Mouse (Mus musculus) midbrain, embryonic 13.5 days (tissue): Measurements from ENCODE around the gene Zdhhc4. TPM values are rescaled to one million over a fixed set of nuclear protein-coding genes. Genes with fewer than 3 reads are reported as not detected.
A peak's percentile ranks its signal among the peaks of the same experiment; 100 is the strongest.

Experiments used
- ATAC-seq: fragments of 200-750 bp; cut with Nextera tagmentation; 2 replicates; pipeline ENCODE4 v1.8.0; 2017; ENCODE audit warnings: mild to moderate bottlenecking, moderate TSS enrichment, moderate library complexity
- H3K27ac ChIP-seq: fragments of 300-500 bp; sonication (generic); 2 replicates; pipeline ENCODE4 v1.5.1; 2015; ENCODE audit warnings: inconsistent platforms, mild to moderate bottlenecking, moderate library complexity
- H3K27me3 ChIP-seq: fragments of 300-500 bp; sonication (generic); 2 replicates; pipeline ENCODE4 v1.6.1; 2015; ENCODE audit warnings: mild to moderate bottlenecking, inconsistent platforms
- H3K36me3 ChIP-seq: fragments of 300-500 bp; sonication (generic); 2 replicates; pipeline ENCODE4 v1.6.1; 2015; ENCODE audit warnings: mild to moderate bottlenecking, inconsistent platforms
- H3K4me1 ChIP-seq: fragments of 300-500 bp; sonication (generic); replicated peaks from 2 replicates; pipeline ENCODE4 v1.6.1; 2015; ENCODE audit warnings: inconsistent platforms
- H3K4me2 ChIP-seq: fragments of 300-500 bp; sonication (generic); replicated peaks from 2 replicates; pipeline ENCODE4 v1.6.1; 2015; ENCODE audit warnings: moderate library complexity, mild to moderate bottlenecking, inconsistent platforms
- H3K4me3 ChIP-seq: fragments of 300-500 bp; sonication (generic); replicated peaks from 2 replicates; pipeline ENCODE4 v1.5.1; 2015; ENCODE audit warnings: mild to moderate bottlenecking, inconsistent platforms
- H3K9ac ChIP-seq: fragments of 300-500 bp; sonication (generic); replicated peaks from 2 replicates; pipeline ENCODE4 v1.6.1; 2015; ENCODE audit warnings: mild to moderate bottlenecking, inconsistent platforms
- H3K9me3 ChIP-seq: fragments of 300-500 bp; sonication (generic); 2 replicates; pipeline ENCODE4 v1.6.1; 2016; ENCODE audit warnings: mild to moderate bottlenecking, inconsistent platforms
- WGBS: fragments of 180-500 bp; shearing (Covaris S2); methylation state at CpG from one replicate; pipeline ENCODE4 v1.1.7; 2015; 5-methylcytosine and 5-hydroxymethylcytosine counted together
- polyA plus RNA-seq: library from polyadenylated mRNA; unstranded; fragments of >200 nt; fragmentation: Nextera tagmentation; extraction: Ambion mirVana; gene quantifications from 2 replicates; pipeline ENCODE4 v1.2.1, GENCODE M21; 2015

The Zdhhc4 gene
- polyA plus RNA-seq, 1 experiment from 2014 or later, result 77.1 TPM

DNA sequence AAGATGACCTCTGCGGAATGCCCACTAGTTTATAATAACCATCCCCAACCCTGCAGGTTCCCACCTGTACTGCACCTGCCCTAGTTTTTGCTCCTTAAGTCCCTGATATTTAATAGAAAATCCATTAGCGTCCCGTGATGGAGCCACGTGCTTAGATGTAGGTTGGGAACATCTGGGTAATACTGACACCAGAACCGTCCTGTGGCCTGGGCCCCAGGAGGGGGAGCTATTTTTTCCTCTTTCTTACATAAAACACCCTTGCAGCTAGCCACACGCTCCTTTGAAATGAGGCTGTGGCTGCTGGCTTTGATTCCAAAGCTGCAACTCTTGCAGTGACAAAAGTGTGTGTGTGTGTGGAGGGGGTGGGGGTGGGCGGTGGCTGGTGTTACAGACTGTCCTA lies 30.2 kb upstream of the Zdhhc4 start:
- H3K4me1 ChIP-seq, result peaks cover 16% of the 10 kb centered on the region
- no peaks in the 10 kb centered on the region for H3K9me3 ChIP-seq
- no peak overlapping the region for H3K27ac ChIP-seq
- H3K27me3 ChIP-seq, result peaks cover 23% of the 10 kb centered on the region
- WGBS, result 37% methylated on average over 7 of the region's 7 CpGs
- H3K9ac ChIP-seq, result no peak overlapping the region
- ATAC-seq, result no peak
- H3K4me2 ChIP-seq, result no peak overlapping the region
- no peaks in the 10 kb centered on the region for H3K36me3 ChIP-seq
- H3K4me3 ChIP-seq, result no peak overlapping the region

DNA sequence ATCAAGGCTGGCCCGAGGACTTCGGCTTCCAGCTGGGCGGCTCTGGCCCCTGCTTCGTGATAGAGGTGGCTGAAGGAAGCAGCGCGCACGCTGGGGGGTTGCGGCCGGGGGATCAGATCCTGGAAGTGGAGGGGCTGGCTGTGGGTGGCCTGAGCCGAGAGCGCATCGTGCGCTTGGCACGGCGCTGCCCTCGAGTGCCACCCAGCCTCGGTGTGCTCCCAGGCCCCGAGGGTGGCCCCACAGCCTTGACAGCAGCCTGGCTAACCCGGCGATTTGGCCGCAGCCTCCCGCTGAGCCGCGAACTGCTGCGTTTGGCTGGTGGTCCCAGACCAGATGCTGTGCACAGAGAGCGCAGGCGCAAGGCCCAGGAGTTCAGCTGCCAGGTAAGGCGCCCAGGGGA lies 28.5 kb upstream of the Zdhhc4 start:
- peaks cover 23% of the 10 kb centered on the region for H3K27me3 ChIP-seq
- H3K36me3 ChIP-seq, result no peaks in the 10 kb centered on the region
- H3K27ac ChIP-seq, result no peak overlapping the region
- H3K4me1 ChIP-seq, result peaks cover 6% of the 10 kb centered on the region
- H3K9me3 ChIP-seq, result 0 out of 2 replicates have a peak, but pooled peaks cover 4% of the 10 kb centered on the region
- H3K9ac ChIP-seq, result 0 out of 2 replicates have a peak overlapping the region, but pooled peaks have one; percentile 39
- 7% methylated on average over 27 of the region's 28 CpGs for WGBS
- H3K4me2 ChIP-seq, result peak overlapping the region; percentile 47
- peak overlapping the region; percentile 24 for H3K4me3 ChIP-seq
- peak; percentile 11; the same call in 1 of the 2 replicates for ATAC-seq

DNA sequence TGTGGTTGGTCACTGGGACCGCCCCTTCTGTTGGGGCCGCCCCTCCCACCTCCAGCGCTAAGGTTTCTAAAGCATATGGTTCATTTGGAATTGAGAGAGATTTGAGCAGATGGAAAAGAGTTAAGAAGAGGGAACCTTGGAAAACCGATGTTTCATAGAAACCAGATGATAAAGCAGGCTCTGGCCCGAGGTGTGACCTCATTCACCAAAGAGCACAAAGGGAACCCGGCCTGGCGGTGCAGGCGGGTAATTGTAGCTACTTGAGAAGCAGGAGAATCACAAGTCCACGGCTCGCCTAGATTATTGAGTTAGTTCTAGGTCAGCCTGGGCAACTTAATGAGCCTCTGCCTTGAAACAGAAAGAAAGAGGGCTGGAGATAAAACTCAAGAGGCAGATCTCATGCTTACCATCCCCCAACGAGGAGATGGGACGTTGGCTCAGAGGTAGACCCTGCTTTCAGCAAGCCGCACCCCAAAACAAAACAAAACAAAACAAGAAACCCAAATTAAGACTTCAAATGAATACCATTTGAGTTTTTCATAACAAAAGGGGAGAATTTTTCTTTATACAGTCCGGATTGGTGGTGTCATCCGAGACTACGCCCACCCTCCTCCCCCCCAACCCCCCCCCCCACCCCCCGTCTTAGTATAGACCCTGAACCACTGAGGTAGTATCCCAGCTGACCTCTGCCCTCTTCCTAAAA lies 27.8 kb upstream of the Zdhhc4 start, which contains the start of gene Grid2ip:
Gene Grid2ip, plus strand, starts transcription at position 653 of the 703 bp plus-strand sequence.
- peak within 1 kb of the TSS; percentile 47 for H3K4me2 ChIP-seq
- peaks cover 6% of the 10 kb centered on the region for H3K4me1 ChIP-seq
- 13% methylated on average over 17 of the region's 17 CpGs for WGBS
- H3K4me3 ChIP-seq, result peak within 1 kb of the TSS; percentile 24
- ATAC-seq, result no peak
- peaks cover 20% of the 10 kb centered on the region for H3K27me3 ChIP-seq
- no peak within 1 kb of the TSS for H3K27ac ChIP-seq
- H3K9me3 ChIP-seq, result 0 out of 2 replicates have a peak, but pooled peaks cover 8% of the 10 kb centered on the region
- H3K36me3 ChIP-seq, result no peaks in the 10 kb centered on the region
- 0 out of 2 replicates have a peak within 1 kb of the TSS, but pooled peaks have one; percentile 39 for H3K9ac ChIP-seq

DNA sequence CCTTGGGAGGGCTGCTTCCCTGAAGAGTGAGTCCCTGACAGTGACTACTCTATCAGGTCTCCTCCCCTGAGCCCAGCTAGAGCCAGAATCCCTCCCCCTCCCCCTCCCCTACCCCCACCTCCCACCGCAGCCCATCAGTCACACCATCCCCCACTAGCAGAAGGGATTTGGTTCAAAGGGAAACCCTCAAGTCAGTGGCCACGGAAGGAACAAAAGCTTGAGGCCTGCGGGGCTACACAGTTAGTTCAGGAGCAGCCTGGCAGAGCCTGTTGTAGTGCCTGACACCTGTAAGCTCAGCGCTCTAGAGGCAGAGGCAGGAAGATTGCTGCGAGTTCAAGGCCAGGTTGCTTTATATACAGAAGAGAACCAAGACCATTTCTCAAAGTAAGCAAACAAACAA lies 27.0 kb upstream of the Zdhhc4 start:
- no peak overlapping the region for H3K4me3 ChIP-seq
- H3K36me3 ChIP-seq, result no peaks in the 10 kb centered on the region
- H3K27ac ChIP-seq, result no peak overlapping the region
- ATAC-seq, result no peak
- no peak overlapping the region for H3K4me2 ChIP-seq
- H3K27me3 ChIP-seq, result peaks cover 20% of the 10 kb centered on the region
- 33% methylated on average over 5 of the region's 5 CpGs for WGBS
- H3K4me1 ChIP-seq, result peaks cover 6% of the 10 kb centered on the region
- 0 out of 2 replicates have a peak, but pooled peaks cover 8% of the 10 kb centered on the region for H3K9me3 ChIP-seq
- no peak overlapping the region for H3K9ac ChIP-seq

DNA sequence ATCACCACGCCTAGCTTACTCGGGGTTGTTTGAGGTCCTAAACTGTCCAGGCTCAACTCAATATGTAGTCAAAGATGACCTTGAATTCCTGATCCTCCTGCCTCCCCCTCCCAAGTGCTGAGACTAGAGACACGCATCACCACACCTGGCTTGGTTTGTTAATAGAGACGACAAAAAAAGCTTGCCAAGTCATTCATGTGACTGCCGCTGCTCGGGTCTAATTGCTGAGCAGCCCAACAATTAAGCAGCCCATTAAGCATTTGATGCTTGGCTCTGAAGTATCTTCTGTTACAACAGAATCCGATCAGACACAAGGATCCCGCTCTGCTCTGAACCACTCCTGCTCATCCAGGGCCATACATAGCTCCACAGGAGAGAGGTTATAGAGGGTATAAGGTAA lies 17.3 kb upstream of the Zdhhc4 start:
- 76% methylated on average over 8 of the region's 8 CpGs for WGBS
- no peak for ATAC-seq
- Histone ChIP-seq H3K4me3 (no peak overlapping the region), H3K27ac (no peak overlapping the region), H3K36me3 (no peaks in the 10 kb centered on the region), H3K9me3 (no peaks in the 10 kb centered on the region), H3K4me1 (no peaks in the 10 kb centered on the region), H3K9ac (no peak overlapping the region), H3K4me2 (no peak overlapping the region), H3K27me3 (no peaks in the 10 kb centered on the region)

DNA sequence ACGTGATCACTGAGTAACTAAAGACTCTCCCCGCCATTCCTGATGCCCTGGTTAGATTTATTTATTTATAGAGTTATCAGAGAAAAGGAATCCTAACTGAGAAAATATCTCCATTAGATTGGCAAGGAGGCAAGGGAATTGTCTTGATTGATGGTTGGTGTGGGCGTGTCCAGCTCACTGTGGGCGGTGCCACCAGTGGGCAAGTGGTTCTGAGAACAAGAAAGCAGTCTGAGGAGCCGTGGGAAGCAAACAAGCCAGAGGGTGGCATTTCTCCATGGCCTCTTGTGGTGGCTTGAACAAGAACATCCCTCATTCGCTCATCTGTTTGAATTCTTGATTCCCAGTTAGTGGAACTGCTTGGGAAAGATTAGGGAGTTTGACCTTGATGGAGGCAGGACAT lies 10.5 kb upstream of the Zdhhc4 start:
- H3K4me2 ChIP-seq, result no peak overlapping the region
- WGBS, result 55% methylated on average over 6 of the region's 6 CpGs
- no peaks in the 10 kb centered on the region for H3K4me1 ChIP-seq
- H3K9ac ChIP-seq, result no peak overlapping the region
- H3K27me3 ChIP-seq, result no peaks in the 10 kb centered on the region
- no peak overlapping the region for H3K27ac ChIP-seq
- H3K9me3 ChIP-seq, result no peaks in the 10 kb centered on the region
- no peak overlapping the region for H3K4me3 ChIP-seq
- no peak for ATAC-seq
- H3K36me3 ChIP-seq, result no peaks in the 10 kb centered on the region

DNA sequence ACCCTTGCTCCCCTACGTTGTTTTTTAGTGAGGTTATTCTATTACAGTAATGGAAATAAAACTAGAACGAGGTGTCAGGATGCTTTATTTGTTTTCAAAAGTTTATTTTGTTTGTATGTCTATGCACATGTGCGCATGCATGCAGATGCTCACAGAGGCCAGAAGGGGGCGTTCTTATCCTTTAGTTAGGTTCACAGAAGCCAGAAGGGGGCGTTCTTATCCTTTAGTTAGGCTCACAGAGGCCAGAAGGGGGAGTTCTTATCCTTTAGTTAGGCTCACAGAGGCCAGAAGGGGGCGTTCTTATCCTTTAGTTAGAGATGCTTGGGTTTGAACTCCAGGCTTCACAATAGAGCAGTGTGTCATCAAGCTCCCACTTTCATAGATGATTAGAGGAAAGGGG lies 7.5 kb upstream of the Zdhhc4 start:
- Histone ChIP-seq H3K9ac (no peak overlapping the region), H3K4me2 (no peak overlapping the region), H3K36me3 (no peaks in the 10 kb centered on the region), H3K27ac (no peak overlapping the region), H3K4me3 (no peak overlapping the region), H3K27me3 (no peaks in the 10 kb centered on the region), H3K9me3 (no peaks in the 10 kb centered on the region), H3K4me1 (no peaks in the 10 kb centered on the region)
- ATAC-seq, result no peak
- WGBS, result 66% methylated on average over 6 of the region's 6 CpGs

DNA sequence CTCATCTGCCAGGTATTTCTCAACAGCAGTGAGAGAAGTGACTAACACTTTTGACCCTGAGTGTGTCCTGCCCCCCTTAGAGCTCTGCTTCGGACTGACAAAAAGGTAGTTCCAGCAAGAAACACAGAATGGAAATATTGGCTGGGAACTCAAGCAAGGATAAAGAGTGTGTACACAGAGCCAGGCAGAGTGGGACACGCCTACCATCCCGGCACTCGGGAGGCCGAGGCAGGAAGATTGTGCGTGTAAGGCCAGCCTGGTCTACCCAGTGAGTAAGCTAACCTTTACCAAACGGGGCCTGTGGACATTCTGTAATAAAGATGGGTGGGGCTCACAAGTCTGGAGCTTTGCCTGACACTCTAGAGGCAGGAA lies 6.0 kb upstream of the Zdhhc4 start:
- Histone ChIP-seq H3K27ac (no peak overlapping the region), H3K36me3 (no peaks in the 10 kb centered on the region), H3K9ac (no peak overlapping the region), H3K27me3 (no peaks in the 10 kb centered on the region), H3K4me3 (no peak overlapping the region), H3K9me3 (no peaks in the 10 kb centered on the region), H3K4me1 (peaks cover 2% of the 10 kb centered on the region), H3K4me2 (no peak overlapping the region)
- 82% methylated on average over 7 of the region's 7 CpGs for WGBS
- no peak for ATAC-seq

DNA sequence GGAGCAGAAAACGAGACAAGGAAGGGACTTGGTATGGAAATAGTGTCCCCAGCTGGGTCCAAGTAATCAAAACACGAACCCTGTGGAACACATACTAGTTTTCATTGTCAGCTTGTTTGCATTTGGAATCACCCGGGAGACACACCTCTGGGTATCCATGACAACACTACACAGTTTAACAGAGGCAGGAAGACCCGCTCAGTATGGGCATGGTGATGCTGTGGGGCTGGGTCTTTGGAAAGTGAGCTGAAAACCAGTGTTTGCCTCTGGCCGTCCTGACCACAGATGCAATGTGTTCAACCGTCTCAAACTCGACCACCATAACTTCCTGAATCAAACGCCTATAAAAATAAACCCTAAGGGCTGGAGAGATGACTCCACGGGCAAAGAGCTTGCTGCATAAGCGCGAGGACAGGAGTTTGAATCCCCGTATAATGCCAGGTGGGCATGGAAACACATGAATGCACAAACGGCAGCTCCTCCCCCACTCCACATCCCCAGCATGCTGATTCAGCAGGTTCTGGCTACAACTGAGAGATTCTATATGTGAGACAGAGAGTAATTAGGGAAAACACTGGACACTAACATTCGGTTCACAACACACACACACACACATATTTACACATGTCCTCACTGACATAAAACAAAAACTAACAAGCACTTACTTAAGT lies 5.5 kb upstream of the Zdhhc4 start:
- H3K4me1 ChIP-seq, result peaks cover 8% of the 10 kb centered on the region
- no peak overlapping the region for H3K27ac ChIP-seq
- no peak overlapping the region for H3K4me3 ChIP-seq
- H3K9ac ChIP-seq, result no peak overlapping the region
- H3K9me3 ChIP-seq, result no peaks in the 10 kb centered on the region
- no peak overlapping the region for H3K4me2 ChIP-seq
- H3K36me3 ChIP-seq, result no peaks in the 10 kb centered on the region
- H3K27me3 ChIP-seq, result no peaks in the 10 kb centered on the region
- ATAC-seq, result no peak
- WGBS, result 74% methylated on average over 14 of the region's 14 CpGs

DNA sequence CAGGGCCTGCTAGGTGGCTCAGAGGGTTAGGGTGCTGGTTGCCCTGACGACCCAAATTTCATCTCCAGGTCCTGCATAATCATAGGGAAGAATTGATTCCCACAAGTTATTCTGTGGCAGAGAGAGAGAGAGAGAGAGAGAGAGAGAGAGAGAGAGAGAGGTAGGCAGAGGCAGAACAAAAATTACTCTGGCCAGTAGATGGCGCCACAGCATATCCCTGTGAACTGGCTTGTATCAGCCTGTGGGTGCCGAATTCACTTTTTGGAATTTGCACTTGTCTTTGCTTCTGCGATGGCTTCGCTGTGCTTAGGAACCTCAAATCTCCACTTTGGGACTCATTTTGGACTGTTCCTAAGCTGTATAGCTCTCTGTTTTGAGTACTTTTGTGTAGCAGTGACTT lies 4.8 kb upstream of the Zdhhc4 start:
- H3K9ac ChIP-seq, result no peak overlapping the region
- ATAC-seq, result no peak
- H3K4me3 ChIP-seq, result no peak overlapping the region
- no peak overlapping the region for H3K4me2 ChIP-seq
- H3K27ac ChIP-seq, result no peak overlapping the region
- no peaks in the 10 kb centered on the region for H3K27me3 ChIP-seq
- H3K9me3 ChIP-seq, result no peaks in the 10 kb centered on the region
- peaks cover 9% of the 10 kb centered on the region for H3K4me1 ChIP-seq
- 11% methylated on average over 5 of the region's 5 CpGs for WGBS
- no peaks in the 10 kb centered on the region for H3K36me3 ChIP-seq

DNA sequence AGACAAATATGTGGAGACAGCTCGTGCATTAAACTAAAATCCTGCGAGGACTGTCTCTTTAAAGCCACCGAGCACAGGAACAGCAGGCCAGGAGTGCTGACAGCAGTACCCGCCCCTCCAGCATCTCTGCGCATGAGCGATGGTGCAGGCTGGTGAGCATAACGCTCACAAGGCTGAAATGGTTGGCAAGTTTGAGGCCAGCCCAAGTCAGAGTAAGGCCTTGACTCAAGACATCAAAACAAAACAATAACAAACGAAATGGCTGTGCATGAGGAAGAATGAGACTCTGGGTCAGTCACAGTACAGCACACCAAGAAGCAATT lies 11.8 kb downstream of the Zdhhc4 start:
- Histone ChIP-seq H3K9ac (no peak overlapping the region), H3K9me3 (no peaks in the 10 kb centered on the region), H3K27me3 (no peaks in the 10 kb centered on the region), H3K4me2 (no peak overlapping the region), H3K4me1 (peaks cover 24% of the 10 kb centered on the region), H3K27ac (no peak overlapping the region), H3K4me3 (no peak overlapping the region), H3K36me3 (peaks cover 74% of the 10 kb centered on the region)
- WGBS, result 81% methylated on average over 8 of the region's 8 CpGs
- no peak for ATAC-seq

DNA sequence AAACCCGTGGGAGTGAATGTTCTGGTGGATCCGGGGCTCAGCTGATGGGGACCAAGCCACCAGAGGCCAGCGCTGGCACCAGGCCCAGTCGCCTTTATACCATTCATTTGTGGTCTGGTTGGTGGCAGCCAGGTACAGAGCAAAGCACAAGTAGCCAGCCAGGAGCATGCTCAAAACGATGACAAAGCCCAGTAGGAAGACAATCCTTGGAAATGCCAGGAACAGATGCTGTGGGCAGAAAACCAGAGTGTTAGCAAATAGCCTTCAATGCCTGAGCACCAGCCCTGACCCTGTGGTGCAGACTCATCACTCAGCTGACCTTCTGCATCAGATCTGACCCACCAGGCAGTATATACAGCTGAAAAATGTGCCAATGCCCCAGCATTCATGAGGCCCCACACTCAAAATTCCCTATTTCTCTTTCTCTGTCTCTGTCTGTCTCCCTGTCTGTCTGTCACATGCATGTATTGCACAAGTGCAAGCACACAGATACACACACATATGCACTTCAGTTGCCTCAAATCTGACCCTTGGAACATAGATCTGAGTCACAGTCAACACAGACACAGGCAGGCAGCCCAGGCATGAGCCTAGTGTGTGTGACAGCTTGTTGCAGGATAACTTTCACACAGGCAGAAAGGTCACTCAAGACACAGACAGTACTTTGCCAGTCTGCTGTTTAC lies 12.3 kb downstream of the Zdhhc4 start:
- H3K4me2 ChIP-seq, result no peak overlapping the region
- 90% methylated on average over 5 of the region's 5 CpGs for WGBS
- H3K27me3 ChIP-seq, result no peaks in the 10 kb centered on the region
- no peak overlapping the region for H3K9ac ChIP-seq
- no peak overlapping the region for H3K4me3 ChIP-seq
- H3K36me3 ChIP-seq, result peaks cover 74% of the 10 kb centered on the region
- peaks cover 26% of the 10 kb centered on the region for H3K4me1 ChIP-seq
- no peak overlapping the region for H3K27ac ChIP-seq
- ATAC-seq, result no peak
- no peaks in the 10 kb centered on the region for H3K9me3 ChIP-seq
